Mouse (Mus musculus) thymus, postnatal 0 days (tissue): ENCODE measurements around the gene Cd46. TPM values are rescaled to one million over a fixed set of nuclear protein-coding genes. Genes with fewer than 3 reads are reported as not detected.

Experiments
- microRNA counts: library from miRNA; unstranded; fragments of <30 nt; microRNA quantifications from one replicate; lab custom pipeline; 2015
- microRNA-seq: library from miRNA; unstranded; fragments of <30 nt; microRNA quantifications from one replicate; pipeline ENCODE4, GENCODE M21; 2016; ENCODE audit warnings: borderline number of aligned reads
- polyA plus RNA-seq: library from polyadenylated mRNA; unstranded; fragments of >200 nt; fragmentation: Nextera tagmentation; extraction: Ambion mirVana; gene quantifications from 2 replicates; pipeline ENCODE4 v1.2.1, GENCODE M21; 2015

The Cd46 gene
- polyA plus RNA-seq, 1 experiment from 2014 or later: 1.4 TPM

MicroRNAs encoded within 50 kb of the gene (microRNA counts, 519-probe panel; counts per million panel counts)
- 7,150 counts per million, percentile 94 among the panel's probes with 10 or more counts for microRNA mmu-miR-29b (lab: Ali Mortazavi, UCI)
- 4,855 counts per million, percentile 83 among the panel's probes with 10 or more counts for microRNA mmu-miR-29c (lab: Ali Mortazavi, UCI)

Small RNA genes within 50 kb of the gene (microRNA-seq; reads per million reads assigned to microRNA genes)
- gene Mir29b-2 (1.7 reads per million), gene Mir29c (127 reads per million, percentile 48 among the genes with 10 or more reads in this experiment)

Other genes starting within 250 kb of the Cd46 start
- 36.8 and 37.4 TPM in 2 replicates for gene Cd34, start 153.4 kb downstream of the Cd46 start, polyA plus RNA-seq
- 97.7 and 98.0 TPM in 2 replicates for gene Cr1l, start 39.3 kb upstream of the Cd46 start, polyA plus RNA-seq
- 0.57 and 0.78 TPM in 2 replicates for gene Cr2, start 84.5 kb upstream of the Cd46 start, polyA plus RNA-seq